Mouse (Mus musculus) bone marrow, adult 2 months (tissue): Measurements from ENCODE around the gene Stk11ip.

Experiments
- CTCF ChIP-seq: fragments of 200-500 bp; IDR thresholded peaks from 2 replicates; pipeline ENCODE4 v1.5.1; 2011; ENCODE audit warnings: low read length, control low read depth; ENCODE audit not compliant: control insufficient read depth, insufficient read depth
- POLR2A ChIP-seq: fragments of 200-500 bp; IDR thresholded peaks from 2 replicates; pipeline ENCODE4 v1.6.1; 2011; ENCODE audit warnings: low read depth, mild to moderate bottlenecking, control low read depth, low read length, borderline replicate concordance; ENCODE audit not compliant: control insufficient read depth

GRCm38 (mm10) chr1:75511437-75512210 lies 9.7 kb upstream of the Stk11ip start:
- TF ChIP-seq CTCF (no peak), POLR2A (no peak)
